Mouse (Mus musculus) layer of hippocampus, adult 9-11 months (tissue): ENCODE measurements at regions not wholly inside any gene's neighbourhood (a gene's known extent, or its start where the extent isn't known, plus 50 kb on each side); places are given as distances from the start of the nearest gene placed in this dataset.

Experiments
- DNase-seq: peaks from one replicate; pipeline ENCODE4 v3.0.0; 2022

- no peak for DNase-seq
These were observed 185.9 kb upstream of the Npsr1 start for GRCm38 (mm10) chr9:23911851-23912250.

DNA sequence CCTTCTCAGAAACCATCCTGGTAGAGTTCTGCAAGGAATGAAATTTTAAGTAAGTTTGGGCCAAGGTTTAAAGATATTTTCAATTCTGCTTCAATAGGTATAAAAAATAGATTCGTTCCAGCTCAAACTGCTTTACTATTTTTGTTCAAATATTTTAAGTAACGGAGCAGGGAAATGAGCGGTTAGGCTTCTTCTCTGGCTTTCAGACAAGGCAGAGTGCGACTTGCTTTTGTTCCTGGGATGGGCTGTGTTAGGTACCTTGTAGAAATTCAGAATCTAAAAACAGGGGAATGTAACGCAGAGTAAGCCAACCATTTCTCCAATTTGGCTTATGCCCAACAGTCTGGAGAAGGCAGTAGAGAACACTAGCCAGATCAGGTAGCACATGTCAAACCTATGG lies 180.5 kb upstream of the Npsr1 start:
- no peak for DNase-seq

DNA sequence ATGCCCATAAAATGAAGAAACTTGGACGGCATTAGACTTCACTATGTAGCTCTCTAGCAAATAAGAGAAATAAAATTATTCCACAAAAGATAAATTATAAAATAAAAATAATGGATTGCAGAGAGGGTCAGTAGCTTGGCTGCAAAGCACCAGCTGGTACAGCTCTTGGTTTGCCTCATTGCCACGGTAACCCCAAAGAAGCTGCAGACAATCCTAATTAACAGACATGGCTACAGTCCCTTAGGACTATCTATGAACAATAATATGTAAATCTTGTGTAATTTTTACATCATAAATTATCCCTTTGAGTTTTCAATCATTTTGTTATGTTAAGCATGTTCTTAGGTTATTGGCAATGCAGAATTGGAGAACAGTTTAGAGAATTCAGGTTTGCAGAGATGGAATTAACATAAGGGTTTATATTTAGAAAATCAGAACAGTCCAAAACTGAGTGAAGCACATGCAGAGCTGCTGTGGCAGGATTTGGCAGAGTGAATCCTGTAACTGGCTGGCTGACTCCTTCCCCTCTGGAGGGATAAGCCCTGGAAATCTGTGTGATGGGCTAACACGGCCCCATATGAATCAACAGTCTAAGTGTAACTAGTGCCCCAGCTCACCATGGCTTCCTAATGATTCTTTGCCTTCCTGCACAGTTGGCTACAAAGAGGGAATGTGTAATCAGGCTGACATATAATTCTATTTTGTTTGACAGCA lies 178.4 kb upstream of the Npsr1 start:
- no peak for DNase-seq

DNA sequence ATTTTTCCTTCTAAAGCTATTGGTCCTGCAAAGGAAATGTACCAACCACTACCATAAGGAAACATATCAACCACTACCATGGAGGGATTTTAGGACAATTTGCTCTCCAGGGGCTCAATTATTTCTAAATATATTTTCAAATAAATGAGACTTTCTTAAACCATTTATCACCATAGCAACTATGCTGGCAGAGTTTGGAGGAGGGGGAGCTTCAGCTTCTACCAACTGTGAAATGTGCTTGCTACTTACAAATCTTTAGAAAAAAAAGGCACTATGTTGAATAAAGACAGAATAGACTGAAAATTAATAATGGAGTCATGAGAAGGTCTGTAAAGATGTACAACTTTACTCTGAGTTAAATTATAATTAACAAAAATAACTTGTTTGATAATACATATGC lies 165.6 kb upstream of the Npsr1 start:
- DNase-seq: peak; percentile 12

DNA sequence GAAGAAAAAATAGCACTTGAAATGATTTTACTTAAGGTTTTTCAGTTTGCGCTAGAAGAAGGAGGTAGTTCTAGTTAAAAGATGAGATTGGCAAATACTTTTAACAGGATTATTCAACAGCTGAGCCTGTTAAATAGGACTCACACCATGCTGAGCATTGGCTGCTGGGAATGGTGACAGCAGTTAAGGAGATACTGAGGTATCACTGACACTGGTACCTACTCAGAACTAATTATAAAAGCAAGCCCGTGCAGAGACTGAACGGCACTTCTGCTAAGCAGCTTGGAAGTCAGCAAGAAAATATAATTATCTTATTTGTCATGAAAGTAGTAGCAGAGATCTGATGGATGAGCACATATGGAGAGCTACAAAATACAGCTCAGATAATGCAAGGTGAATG lies 163.5 kb upstream of the Npsr1 start:
- DNase-seq: no peak

GRCm38 (mm10) chr9:23952543-23952942 lies 145.3 kb upstream of the Npsr1 start:
- DNase-seq: peak; percentile 64

DNA sequence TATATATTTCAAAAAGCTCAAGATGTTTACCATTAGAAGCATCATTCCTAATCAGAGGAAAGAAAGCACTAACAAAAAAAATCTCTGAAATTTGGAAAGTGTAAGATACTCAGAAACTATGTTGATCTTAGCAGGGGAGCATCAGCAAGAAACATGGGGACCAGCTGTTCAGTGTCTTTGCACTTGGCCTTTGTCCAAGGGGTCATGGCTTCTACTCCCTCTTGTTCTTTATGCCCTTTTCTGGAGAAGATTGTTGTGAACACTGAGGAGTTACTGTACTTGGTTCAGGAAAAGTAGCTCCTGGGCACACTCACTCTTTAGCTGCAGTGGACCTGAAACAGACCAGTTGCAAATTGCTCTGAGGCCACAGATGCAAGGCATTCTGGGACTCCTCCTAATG lies 141.2 kb upstream of the Npsr1 start:
- no peak for DNase-seq

GRCm38 (mm10) chr9:23969736-23970135 lies 128.1 kb upstream of the Npsr1 start:
- no peak for DNase-seq

- no peak for DNase-seq
These were observed 124.6 kb upstream of the Npsr1 start for GRCm38 (mm10) chr9:23973206-23973605.

GRCm38 (mm10) chr9:23977574-23977973 lies 120.2 kb upstream of the Npsr1 start:
- no peak for DNase-seq

DNA sequence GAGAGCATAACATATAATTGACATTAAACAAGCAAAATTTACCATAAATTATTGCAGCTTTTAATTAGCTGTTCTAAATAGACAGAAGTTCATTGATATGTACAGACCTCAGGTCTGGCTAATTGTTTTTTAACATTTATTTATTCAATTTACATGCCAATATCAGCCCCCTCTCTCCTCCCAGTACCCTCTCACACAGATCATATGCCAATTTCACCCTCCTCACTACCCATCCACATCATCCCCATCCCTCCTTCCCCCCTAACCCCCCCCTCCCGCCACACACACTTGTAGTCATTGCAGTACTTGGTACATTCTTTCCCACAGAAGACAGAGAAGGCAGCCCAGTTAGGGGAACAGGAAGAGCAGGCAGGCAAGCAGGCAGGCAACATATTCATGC lies 91.4 kb upstream of the Npsr1 start:
- DNase-seq: no peak

DNA sequence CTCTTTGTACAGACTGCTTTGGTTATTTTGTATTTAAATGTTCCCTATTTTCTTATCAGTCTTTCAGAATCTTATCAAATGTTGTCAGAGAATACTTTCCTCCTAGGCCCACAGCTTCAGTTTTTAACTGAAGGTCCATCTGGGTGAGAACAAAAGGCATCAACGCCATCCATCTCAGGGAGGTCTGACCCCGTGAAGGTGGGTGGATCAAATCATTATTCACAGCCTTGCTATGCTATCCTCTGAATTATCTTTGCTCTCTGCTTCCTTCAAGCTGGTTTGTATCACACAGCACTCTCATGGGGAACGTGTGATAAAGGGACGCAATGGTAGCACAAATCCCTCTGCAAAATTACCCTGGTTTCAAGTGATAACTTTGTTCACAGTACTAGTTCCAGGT lies 59.5 kb upstream of the Npsr1 start:
- DNase-seq: no peak
